Mouse (Mus musculus) common myeloid progenitor, adult 5-6 weeks (primary cell): ENCODE results near the gene Fam43b. TPM values are rescaled to one million over a fixed set of nuclear protein-coding genes. Genes with fewer than 3 reads are reported as not detected.

ENCODE experiments used
- ATAC-seq: replicated peaks from 2 replicates; pipeline ENCODE4 v1.8.0; 2016; ENCODE audit warnings: low read depth, mild to moderate bottlenecking, moderate TSS enrichment, inconsistent platforms; ENCODE audit not compliant: poor library complexity, severe bottlenecking
- total RNA-seq: library from RNA; stranded (forward); fragments of 200-1000, 187-1606 nt; gene quantifications from 2 replicates; pipeline ENCODE4 v1.2.3, GENCODE M21; 2017

The Fam43b gene
- total RNA-seq, 1 experiment from 2014 or later = not detected

DNA sequence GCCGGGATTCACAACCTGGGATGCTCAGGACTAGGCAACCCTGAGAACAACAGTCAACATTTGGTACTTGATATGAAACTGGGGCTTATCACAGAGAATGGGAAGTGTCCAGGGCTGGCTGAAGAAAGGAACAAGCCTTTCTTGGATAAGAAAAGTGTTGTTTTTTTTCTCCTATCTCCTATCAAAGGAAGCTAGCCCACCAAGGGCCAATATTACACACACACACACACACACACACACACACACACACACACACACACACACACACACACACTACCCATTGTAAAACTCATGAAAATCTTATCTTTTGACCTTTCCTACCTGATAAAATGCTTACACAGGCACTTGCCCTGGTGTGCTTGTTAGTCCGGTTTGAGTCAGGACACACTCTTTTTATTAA lies 40.8 kb downstream of the Fam43b start:
- no peak for ATAC-seq

DNA sequence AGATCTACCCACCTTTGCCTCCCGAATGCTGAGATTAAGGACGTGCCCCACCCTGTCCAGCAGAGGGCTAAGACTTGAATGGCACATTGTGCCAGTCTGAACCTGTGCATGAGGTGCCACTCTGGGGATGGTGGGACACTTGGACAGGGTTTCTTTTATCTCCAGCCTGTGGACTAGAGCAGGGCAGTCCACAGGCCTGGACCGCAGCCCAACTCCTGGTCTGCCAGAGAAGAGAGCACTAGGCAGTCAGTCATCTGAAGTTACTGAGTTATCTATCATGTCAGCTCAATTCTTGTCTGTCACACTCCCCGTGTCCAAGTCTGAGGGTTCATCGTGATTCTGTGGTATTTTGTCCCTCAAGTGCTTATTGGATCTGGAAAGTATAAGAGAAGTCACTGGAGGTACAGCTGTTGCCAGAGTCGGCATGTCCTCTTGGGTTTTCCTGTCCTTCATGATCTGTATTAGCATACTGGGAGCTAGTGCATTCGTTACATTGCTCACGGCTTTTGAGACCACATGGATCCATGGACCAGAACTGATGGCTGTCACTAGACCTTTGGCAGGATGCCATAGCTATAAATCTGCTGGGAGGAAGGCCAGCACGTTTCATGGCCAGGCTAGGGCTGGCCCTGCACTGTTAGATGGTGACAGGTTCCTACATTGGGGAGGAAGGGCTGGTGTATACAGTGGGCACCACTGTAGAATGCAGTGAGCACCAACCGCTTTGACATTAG lies 42.7 kb downstream of the Fam43b start:
- ATAC-seq = no peak

DNA sequence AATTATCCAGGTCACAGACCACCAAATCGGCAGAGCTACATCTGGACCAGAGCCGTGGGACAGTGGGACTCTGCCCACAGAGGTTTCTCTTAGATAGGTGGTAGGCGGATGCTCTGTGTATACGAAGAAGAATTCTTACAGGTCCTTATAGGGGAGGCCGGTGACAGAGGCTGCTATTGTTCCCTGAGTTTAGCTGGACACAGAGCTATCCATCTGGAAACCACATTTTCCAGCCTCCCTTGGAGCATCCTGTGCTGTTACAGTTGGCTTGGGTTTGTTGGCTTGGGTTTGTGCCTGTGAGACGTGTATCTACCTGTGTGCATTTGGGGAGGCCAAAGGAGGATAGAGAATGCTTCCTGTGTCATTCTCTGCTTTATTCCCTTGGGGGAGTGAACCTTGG lies 43.6 kb downstream of the Fam43b start:
- ATAC-seq = no peak

DNA sequence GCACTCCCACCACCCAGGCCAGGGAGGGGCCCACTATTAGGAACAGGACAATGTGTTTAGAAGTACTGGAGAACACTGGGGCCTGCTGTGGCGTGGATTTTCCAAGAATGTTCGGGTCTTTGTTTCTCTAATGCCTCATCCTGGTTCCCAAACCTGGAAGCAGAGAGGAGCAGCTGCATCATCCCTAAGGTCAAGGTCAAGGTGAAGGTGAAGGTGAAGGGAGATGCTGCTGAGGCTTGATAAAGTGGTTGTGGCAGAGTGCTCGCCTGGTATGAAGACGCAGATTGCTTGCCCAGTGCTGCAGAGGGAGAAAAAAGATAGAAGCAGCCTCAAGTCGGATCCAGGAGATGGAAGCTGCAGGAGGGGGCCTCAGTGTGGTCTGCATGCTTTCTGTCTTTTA lies 44.5 kb downstream of the Fam43b start:
- no peak for ATAC-seq

DNA sequence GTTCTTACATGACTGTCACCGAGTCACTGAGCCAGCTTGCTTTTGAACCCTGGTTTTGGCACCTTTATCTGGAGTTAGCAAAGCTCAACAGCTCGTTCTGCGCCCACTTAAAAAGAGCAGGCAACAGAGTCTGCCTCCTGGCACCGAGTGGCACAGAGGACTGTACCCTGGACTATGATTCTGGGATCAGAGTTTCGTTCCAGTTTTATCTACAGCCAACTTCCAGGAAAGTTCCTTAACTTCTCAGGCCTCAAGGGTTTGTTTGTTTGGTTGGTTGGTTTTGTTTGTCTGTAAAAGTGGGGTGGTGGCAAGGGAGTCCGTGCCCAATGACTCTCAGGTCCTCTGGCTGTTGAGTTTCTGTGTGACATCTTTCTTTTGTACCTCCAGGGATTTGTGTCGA lies 47.6 kb downstream of the Fam43b start:
- no peak for ATAC-seq

DNA sequence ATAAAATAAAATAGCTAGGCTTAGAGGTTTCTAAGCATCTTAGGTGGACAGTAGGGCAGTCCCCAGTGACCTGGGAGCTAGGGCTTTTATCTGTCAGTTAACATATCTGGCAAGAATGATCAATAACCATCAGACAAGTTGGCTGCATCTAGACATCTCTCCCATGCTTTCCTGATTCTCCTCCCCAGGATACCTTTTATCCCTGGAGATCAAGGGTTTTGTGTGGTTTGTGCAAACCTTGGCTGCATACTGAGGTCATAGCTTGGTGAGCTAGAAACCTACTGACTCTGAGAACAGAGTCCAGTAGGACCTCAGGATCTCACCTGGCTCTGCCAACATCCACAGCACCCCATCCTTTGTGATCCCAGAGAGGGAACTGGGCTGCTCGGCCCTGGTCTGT lies 49.0 kb downstream of the Fam43b start:
- ATAC-seq = no peak

DNA sequence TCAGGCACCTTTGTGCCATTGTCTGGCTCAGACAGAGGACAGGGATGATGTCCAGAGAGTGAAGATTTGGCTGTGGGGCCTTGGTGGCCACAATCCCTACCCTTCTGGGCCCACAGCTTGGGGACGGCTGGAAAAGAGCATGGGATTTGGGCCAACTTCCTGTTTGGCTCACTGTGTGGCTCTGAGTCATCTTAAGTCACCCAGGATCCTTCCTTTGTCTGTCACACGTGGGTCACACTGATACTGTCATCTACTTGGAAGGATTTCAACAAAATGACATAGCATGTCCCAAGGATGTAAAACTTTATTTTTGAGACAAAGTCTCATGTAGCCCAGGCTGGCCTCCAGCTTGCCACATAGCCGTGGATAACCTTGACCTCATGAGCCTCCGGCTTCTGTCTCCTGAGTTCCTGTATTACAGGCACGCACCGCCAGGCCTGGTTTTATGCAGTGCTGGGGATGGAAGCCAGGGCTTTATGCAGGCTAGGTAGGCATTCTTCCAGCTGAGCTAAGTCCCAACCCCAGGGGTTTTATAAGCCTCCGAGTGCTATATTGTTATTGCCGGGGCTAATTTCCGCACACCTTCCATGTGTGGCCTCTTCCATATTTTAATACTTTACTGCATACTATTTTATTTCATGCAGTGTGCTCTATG lies 51.3 kb downstream of the Fam43b start:
- ATAC-seq = 0 out of 2 replicates have a peak, but pooled peaks have one; percentile 18

Other genes starting within 250 kb of the Fam43b start
- gene Hp1bp3, start 180.2 kb downstream of the Fam43b start, total RNA-seq = 272 and 317 TPM in 2 replicates
- gene Sh2d5, start 146.1 kb downstream of the Fam43b start, total RNA-seq = 22.0 and 24.7 TPM in 2 replicates
- gene Kif17, start 146.1 kb downstream of the Fam43b start, total RNA-seq = 5.5 and 6.5 TPM in 2 replicates
- gene Ddost, start 91.8 kb downstream of the Fam43b start, total RNA-seq = 101 and 107 TPM in 2 replicates
- gene Pink1, start 70.2 kb downstream of the Fam43b start, total RNA-seq = 33.8 and 51.5 TPM in 2 replicates
- not detected in 2 replicates for gene Cda, start 28.5 kb downstream of the Fam43b start, total RNA-seq
- gene Mul1, start 38.1 kb upstream of the Fam43b start, total RNA-seq = 4.7 and 7.3 TPM in 2 replicates
- gene Camk2n1, start 57.8 kb upstream of the Fam43b start, total RNA-seq = 0.10 TPM in 1 of 2 replicates, not detected in the other
- not detected in 2 replicates for gene Vwa5b1, start 239.4 kb upstream of the Fam43b start, total RNA-seq